Mouse (Mus musculus) megakaryocyte, embryonic 14.5 days (primary cell): ENCODE results near the gene H2al1g.

Experiments used
- FLI1 ChIP-seq: IDR thresholded peaks from 2 replicates; pipeline ENCODE4 v1.6.1; 2012; ENCODE audit warnings: low read length, inconsistent platforms, mixed read lengths
- GATA1 ChIP-seq: IDR thresholded peaks from 3 replicates; pipeline ENCODE4 v1.6.1; 2012; ENCODE audit warnings: mixed read lengths, low read length, inconsistent platforms, borderline replicate concordance

- TF ChIP-seq GATA1 (no peak), FLI1 (no peak)
Measured at GRCm38 (mm10) chrX:11288306-11288882, 29.7 kb upstream of the H2al1g start.
